Mouse (Mus musculus): Measurements from ENCODE around the gene Scg2.

The Scg2 gene

DNA sequence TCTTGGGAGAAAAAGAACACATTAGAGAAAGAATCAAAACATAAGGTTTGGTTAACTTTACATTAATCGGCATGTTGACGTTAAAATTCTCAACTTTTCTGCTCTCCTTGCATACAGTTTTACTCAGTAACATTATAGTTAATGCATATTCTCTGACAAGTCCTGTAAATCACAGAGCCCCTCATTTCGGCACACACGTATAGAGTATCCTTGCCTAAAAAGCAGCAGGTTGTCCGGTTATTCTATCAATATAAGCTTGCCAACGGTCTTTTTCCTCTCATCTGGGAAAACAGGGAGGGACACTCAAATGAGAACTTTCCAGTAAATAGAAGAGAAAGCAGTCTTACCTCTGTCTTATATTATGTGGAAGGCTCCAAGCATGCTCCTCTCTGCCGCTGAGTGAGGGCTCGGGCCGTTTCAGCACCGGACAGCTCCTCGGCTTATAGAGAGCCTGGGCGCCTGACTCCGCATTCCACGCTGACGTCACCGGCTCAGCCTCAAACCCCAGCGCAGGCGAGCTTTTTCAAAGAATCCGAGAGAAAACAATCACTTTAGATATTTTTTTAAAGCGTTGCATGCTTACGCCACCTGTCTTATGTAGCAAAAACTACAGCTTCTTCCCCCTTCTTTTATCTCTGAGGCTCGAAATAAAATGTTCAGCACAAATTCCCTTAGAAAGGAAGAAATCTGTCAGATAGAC, at the start of gene Scg2:
Gene Scg2 (minus strand): TSS at position 512 of the 700 bp plus-strand sequence.
- DNase-seq (ENCODE audit: low spot score in 2 of 2): no peak

DNA sequence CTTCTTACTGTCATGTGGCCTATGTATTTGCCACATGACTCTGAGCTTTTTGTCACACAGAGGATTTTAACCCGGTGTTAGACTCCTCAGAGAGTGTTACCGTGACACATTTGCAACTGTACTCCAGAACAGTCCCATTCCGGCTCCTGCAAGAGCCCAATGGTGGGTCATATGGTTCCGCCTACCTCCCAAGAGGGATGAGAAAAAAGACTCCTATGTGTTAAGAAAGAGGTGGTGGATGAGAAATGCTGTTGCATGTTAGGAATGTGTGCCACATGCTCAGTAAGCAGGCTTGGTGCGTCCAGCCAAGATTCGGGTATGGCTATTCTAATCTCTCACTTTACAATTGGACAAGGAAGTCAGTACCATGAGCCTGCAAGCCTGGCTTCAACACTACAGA, 45.6 kb upstream of the Scg2 start:
- DNase-seq (ENCODE audit: low spot score in 2 of 2): no peak

DNA sequence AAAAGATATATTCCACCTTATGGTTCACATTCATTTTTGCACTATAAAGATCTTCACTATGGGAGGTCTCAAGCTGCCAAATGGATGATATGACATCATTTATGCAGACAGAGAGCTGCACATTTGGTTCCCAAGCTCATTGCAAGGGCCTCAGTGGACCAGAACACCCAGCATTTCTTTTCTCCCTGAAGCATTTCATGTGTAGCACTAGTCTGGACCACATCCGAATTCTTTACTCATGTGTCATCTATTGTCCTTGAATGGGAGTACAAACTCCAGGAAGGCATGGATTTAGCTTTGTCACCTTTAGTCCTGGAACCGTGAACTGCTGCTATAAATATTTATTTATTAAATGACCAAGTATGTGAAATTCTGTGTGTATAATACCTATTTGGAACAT, 30.9 kb upstream of the Scg2 start:
- DNase-seq (ENCODE audit: low spot score in 2 of 2): no peak

DNA sequence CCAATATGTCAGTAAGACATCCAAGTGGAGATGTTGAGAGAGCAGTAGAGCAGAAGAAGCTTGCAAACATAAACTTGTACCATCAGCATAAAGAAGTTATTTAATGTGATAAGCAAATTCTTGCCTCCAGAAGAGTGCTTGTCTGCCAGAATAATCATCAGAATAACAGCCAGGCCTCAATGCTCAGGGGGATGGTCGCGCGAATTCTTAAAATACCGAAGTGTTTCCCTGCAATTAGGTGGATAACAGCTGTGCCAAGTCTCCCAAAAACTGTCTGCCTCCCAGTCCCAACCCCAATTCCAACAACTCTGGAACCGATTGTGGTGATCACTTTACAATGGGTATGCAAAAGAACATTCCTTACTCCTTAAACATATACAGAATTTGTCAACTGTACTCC, 30.0 kb upstream of the Scg2 start:
- no peak for DNase-seq (ENCODE audit: low spot score in 2 of 2)

DNA sequence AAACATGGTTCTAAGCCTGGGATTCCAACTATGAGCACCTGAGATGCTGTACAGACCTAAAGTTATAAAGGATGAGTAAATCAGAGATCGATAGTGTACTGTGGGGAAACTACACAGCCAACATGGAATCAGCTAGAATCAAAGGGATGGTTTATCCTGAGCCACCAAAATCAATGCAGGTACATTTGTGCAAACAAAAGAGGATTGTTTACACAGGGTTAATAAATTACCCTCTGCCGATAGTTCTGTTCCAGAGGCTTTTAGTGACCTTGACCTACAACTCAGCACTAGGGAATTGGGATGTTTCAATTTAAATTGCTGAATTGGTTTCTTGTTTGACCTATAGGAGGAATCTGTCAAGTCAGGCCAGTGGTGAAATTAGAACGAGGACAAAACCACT, 26.7 kb upstream of the Scg2 start:
- DNase-seq (ENCODE audit: low spot score in 2 of 2): no peak

DNA sequence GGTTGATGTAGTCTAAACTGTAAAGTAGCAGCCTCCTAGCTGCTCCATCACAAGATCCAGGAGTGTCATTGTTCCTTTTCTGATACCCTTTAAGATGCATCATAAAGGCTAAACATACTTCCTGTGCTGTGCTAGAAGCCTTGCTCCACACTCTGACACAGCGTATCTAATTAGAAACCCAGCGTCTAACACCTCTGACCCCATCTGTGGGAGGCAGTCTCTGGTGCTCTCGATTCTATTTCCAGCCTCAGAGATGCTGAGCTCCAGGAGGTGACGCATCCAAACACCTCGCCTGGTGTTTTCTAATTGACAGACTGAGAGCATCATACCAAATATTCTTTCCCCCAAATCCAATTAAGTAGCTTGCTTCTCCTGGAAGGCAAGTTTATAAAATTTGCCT, 18.6 kb upstream of the Scg2 start:
- DNase-seq (ENCODE audit: low spot score in 2 of 2): no peak

DNA sequence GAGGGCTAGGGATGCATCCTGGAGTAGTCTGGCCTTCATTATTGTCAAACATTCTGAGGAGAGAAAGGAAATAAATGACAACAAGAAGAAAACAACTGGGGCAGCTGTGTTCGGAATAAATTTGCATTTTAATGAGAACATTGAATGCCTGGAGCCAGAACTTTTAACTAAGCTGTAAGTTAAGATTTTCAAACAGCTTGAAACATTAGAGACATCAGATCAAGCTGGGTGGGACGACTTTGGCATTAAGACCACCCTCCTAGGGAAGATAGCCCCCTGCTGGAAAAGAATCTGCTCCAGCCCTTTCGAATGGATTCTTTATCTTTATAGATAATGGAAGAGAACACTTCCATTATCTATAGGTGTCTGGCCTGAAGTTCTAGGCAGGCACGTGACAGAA, 14.2 kb upstream of the Scg2 start:
- no peak for DNase-seq (ENCODE audit: low spot score in 2 of 2)

DNA sequence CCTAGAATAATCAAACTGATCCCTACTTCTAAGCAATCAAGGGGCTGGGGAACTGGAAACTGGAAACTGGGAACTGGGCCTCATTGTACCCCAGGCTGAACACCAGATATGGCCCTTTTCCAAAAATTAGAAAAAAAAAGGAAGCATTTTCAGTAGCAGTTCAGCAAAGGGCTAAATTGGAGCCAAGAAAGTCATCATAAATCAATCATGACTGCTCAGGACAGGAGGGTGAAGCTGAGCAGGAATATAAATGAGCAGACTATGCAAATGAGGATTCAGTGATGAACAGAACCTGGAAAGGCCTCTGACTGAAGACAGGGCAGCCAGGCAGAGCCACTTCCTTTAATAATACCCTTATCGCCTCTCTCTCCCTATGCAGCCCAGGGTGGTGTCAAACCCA, 12.4 kb upstream of the Scg2 start:
- DNase-seq (ENCODE audit: low spot score in 2 of 2): no peak

DNA sequence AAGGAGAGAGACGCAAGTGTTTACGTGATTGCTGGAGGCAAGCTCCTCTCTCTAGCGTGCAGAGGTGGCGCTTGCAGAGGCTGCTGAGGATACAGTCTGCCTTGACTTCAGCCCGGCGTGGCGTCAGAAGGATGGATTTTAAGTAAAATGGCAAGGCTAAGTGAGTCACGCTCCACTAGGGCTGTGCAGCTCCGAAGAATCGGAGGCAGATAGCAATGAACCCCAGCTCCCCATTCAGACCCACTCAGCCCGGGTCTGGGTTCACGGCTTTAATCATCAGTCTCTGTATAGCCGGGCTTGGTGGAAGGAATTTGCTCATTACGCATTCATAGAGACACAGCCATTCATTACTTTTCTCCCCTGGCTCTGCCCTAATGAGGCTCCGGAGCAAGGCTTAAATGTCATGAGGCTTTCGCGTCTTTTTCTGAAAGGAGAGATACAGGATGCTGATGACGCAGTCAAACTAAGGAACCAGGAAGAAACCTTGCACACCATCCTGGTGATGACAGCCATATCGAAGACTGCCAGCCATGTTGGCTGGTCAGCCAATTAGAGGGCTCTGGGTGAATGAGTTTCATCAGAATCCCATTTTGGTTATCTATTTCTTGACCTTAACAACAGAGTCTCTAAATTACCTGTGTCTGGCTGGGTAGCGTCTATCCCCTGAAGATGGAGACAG, 10.6 kb upstream of the Scg2 start:
- no peak for DNase-seq (ENCODE audit: low spot score in 2 of 2)

DNA sequence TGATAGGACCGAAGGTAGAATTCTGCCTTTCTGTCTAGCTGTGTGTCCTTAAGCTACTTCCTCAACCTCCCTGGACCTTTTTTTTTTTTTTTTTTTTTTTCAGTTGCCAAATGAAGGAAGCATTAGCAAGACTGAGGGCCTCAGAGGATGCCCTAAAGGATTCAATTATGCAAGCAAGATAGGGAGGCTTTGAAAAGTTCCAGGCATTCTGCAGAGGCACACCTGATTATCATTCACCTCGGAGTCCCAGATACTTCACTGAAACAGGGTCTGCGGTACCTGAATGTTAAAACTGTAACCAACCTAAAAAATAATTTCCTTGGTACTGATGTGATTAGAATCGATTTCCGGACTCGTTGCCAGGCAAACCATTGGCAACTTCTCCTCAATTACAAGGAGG, 10.0 kb upstream of the Scg2 start:
- DNase-seq (ENCODE audit: low spot score in 2 of 2): no peak

DNA sequence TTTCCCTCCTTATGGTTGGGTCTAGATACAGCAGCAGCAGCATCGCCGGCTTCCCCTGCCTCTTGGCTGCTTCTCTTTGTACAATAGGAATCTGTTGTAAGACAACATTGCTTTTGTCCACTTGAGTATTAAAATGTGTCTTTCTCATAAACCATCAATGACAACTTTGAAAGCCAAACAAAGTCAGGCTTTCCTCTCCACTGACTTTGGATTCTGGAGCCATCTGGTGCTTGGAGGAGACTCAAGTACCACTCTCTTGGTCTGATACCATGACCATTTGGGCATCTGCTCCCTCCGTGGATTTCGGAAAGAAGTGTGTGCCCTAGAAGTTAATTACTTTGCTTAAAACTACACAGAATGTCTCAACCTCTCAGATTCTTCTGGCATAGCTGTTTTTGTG, 5.7 kb upstream of the Scg2 start:
- no peak for DNase-seq (ENCODE audit: low spot score in 2 of 2)

DNA sequence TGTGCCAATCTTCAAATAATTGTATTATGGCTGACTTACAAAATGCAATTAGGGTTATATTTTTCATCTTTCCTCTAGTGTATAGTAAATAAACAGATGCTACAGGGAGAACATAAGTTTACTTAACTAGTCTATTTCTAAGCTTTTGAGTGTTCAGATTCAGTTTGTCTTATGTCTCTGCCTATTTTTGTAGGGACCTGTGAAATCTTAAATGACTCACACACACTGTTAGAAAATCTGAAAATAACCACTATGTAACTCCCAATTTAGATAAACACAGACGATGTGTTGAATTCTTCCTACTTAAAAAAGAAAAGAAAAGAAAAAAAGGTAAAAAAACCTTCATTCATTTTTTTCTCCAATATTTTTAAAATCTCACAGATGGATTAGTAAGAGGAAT, 2.2 kb downstream of the Scg2 start:
- no peak for DNase-seq (ENCODE audit: low spot score in 2 of 2)

DNA sequence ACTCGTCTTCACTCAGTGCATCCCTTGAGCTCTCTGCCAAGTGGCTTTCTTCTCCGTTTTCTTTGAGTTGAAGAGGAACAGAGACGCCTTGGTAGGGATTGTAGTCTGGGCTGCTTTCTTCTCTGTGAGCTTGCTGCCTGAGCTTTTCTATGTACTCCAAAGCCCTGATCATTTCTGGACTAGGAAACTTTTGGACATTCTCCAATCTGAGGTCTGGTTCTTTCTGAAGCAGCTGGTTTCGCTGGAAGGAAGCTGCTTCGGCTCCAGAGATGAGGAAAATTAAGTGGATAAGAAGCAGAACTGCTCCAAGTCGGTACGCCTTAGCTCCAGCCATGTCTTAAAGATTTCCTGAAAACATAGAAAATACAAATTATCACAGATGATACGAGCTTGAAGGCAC, 3.2 kb downstream of the Scg2 start:
- no peak for DNase-seq (ENCODE audit: low spot score in 2 of 2)

DNA sequence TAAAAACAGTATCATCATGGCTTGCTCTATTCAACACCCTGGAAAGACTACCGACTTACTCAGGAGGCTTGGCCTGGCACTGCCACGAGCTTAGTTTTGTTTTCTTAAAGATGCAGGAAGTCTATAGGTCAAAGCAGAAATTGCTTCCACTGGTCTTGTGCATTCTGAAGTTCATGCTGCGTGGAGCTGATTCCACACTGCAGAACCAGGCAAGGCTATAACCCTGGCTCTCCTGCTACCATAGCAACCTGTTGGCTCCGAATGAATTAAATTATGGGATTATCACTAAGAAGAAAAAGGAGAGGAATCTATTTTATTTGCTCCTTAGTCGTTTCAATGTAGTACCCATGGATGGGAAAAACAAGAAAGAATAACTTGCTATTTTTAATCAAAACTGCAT, 10.9 kb downstream of the Scg2 start:
- DNase-seq (ENCODE audit: low spot score in 2 of 2): no peak

DNA sequence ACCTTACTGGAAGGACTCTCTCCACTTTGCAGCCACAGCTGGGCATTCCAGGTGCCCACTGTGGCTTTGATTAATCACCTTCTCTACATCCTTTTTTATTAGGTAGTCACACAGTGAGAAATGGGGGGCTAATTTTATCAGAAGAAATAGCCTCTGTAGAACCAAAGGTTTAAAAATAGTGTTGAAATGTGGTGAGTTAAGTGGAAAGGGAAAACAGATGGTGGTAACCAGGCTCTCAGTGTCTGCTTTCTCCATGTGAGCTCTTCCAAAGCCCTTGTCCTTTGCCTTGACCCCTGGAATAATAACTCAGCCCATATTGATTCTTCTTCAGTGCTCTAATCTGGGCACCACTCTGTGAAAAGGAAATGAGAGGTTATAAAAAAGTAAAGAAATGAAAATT, 24.4 kb downstream of the Scg2 start:
- DNase-seq (ENCODE audit: low spot score in 2 of 2): no peak

DNA sequence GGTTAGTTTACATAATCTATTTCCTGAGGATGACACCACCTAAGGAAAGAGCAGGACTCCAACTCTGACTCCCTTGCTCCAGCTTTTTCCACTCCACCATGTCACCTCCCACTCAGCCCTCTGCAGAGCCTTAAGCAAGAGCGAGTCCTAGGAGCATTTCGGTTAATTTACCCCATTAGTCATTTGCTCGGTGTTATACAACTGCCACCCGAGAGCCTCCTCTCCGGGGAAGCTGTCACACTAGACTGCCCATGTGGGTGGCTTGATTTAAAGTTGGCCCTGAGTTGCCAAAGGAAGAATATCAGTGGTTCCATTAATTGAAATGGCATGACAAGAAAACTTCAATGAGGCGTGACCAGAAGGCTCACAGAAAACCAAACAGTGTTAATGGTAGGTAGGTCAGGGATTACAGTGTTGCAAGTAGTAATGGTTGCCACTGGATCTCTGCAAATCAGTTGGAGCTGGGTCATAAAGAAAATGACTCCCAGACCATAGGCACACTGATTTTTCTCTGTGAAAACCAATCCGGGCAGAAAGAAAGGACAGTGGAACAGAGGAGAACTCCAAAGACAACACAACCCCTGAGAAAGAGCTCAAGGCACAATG, 33.5 kb downstream of the Scg2 start:
- DNase-seq (ENCODE audit: low spot score in 2 of 2): no peak

DNA sequence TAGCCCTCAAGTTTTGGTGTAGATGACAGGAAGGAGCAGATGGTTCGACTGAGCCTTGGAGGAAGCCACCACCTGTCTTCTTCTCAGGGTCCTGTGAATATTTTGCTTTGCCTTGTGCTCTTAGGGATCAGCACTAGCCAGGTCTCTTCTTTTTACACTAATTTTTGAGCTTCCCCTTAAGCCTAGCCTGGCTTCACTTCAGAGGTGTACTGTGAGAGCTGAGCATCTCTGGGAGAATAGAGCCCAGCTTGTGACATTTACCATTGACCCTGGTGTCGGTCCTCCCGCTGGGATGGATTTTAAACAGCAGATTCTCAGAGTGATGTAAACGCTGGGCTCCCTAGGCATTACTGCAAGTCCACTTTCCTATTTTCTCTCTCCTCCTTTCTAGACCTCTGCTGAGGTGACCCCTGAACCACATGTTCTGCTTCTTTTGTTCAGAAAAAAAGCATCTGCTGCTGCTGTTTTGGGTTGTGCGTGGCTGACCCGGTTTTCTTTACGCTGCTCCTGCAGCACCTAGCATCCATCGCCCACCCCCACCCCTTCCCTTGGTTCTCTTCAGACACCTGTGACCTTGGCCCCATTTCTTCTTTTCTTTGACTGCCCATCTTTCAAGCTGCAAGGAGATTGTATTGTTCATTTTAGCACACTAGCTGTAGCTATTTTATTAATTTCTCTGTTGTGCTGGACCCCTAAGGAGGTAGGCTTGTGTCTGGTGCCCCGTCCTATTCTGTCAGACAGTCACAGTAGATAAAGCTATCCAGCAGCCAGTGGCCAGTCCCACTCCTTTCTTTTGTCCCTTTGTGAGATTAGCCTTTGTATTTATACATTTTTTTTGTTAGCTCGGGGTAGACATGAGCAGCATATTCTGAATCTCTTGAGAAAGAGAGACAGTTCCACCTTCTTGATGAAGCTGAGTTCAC, 38.6 kb downstream of the Scg2 start:
- DNase-seq (ENCODE audit: low spot score in 2 of 2): no peak

DNA sequence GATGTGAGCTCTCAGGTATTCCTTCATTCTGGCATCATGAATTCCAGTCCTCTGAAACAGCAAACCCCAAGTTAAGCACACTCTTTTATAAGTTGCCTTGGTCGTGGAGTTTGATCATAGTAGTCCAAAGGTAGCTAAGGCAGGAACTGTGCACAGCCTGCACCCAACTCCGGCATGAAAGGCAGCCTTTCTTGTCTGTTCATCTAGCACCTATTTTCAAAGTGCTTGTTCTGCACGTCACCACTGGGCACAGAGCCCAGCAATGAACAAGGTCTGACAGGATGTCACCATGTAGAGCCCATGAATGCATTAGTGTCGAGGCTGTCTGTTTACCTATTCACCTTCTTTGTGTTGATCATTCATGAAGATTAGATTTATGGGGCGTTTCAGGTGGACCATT, 39.6 kb downstream of the Scg2 start:
- no peak for DNase-seq (ENCODE audit: low spot score in 2 of 2)

Data from spleen, postnatal 36 days (tissue).